Mouse (Mus musculus): ENCODE data around the gene Ifnlr1.
"Not testable (repeated sequence)": the region's sequence is repeated elsewhere in the genome, so short reads cannot be mapped to it uniquely, and the experiment has no call there.

- TF ChIP-seq REST (IDR thresholded peaks at IDR 0.05; ENCODE audit: insufficient read depth, insufficient read length); USF1 (IDR thresholded peaks at IDR 0.05; ENCODE audit: low read depth); POLR2AphosphoS2 (IDR thresholded peaks at IDR 0.05; ENCODE audit: insufficient read length, low read depth); POLR2A (IDR thresholded peaks at IDR 0.05; ENCODE audit: insufficient read length, low read depth); MAX (IDR thresholded peaks at IDR 0.05; ENCODE audit: low read depth); MYOG (IDR thresholded peaks at IDR 0.05; ENCODE audit: control insufficient read depth in 1 of 3, insufficient read depth in 1 of 3, insufficient read length in 2 of 3, low read depth in 2 of 3): not testable (repeated sequence)
Measured at GRCm38 (mm10) chr4:135716438-135716837, 30.4 kb downstream of the Ifnlr1 start.
